Mouse (Mus musculus) G1E (cell line): ENCODE data around the gene Wdr13. TPM values are rescaled to one million over a fixed set of nuclear protein-coding genes. Genes with fewer than 3 reads are reported as not detected.

Experiments used
- ATAC-seq: 2 replicates; pipeline ENCODE4 v1.8.0; 2016; ENCODE audit warnings: mild to moderate bottlenecking; ENCODE audit not compliant: insufficient number of reproducible peaks, poor library complexity, low FRiP score, severe bottlenecking; ENCODE audit errors: extremely low read depth
- DNase-seq: peaks from one replicate; pipeline ENCODE4 v3.0.0; 2012; ENCODE audit warnings: low spot score
- H3K27me3 ChIP-seq: 2 replicates; pipeline ENCODE4 v1.6.1; 2012; ENCODE audit warnings: mild to moderate bottlenecking, low read length, inconsistent platforms; ENCODE audit not compliant: insufficient read depth
- H3K36me3 ChIP-seq: replicated peaks from 2 replicates; pipeline ENCODE3; 2012; ENCODE audit warnings: mild to moderate bottlenecking, inconsistent platforms
- H3K4me1 ChIP-seq: 2 replicates; pipeline ENCODE4 v1.6.1; 2012; ENCODE audit warnings: low read depth, low read length, inconsistent platforms, mixed read lengths; ENCODE audit not compliant: insufficient read depth
- H3K4me3 ChIP-seq: 2 replicates; pipeline ENCODE4 v1.5.1; 2012; ENCODE audit warnings: low read depth, mild to moderate bottlenecking, inconsistent platforms, low read length, moderate library complexity, mixed read lengths
- H3K9me3 ChIP-seq: replicated peaks from 2 replicates; pipeline ENCODE4 v1.6.1; 2012; ENCODE audit warnings: inconsistent platforms
- CTCF ChIP-seq: IDR thresholded peaks from 2 replicates; pipeline ENCODE4 v1.5.1; 2012; ENCODE audit warnings: low read depth, low read length, inconsistent platforms, mixed read lengths
- GATA1 ChIP-seq: IDR thresholded peaks from 2 replicates; pipeline ENCODE4 v1.6.1; 2012; ENCODE audit warnings: borderline replicate concordance, low read length, inconsistent platforms, mixed read lengths
- GATA2 ChIP-seq: IDR thresholded peaks from 2 replicates; pipeline ENCODE4 v1.6.1; 2012; ENCODE audit warnings: low read depth, low read length, inconsistent platforms, borderline replicate concordance
- POLR2AphosphoS5 ChIP-seq: IDR thresholded peaks from 2 replicates; pipeline ENCODE4 v1.6.1; 2012; ENCODE audit warnings: low read depth, low read length, inconsistent platforms; ENCODE audit not compliant: insufficient replicate concordance
- TAL1 ChIP-seq: conservative IDR thresholded peaks from 2 replicates; pipeline ENCODE4 v1.6.1; 2012; ENCODE audit warnings: low read depth, low read length, inconsistent platforms, mixed read lengths
- polyA plus RNA-seq: library from polyadenylated mRNA; stranded (reverse); fragments of >175 nt; gene quantifications from 2 replicates; pipeline ENCODE4 v1.2.3, GENCODE M21; 2012
- total RNA-seq, 2 experiments: library from RNA; stranded (forward) in 1 of 2; stranded (reverse) in 1 of 2; fragments of 200-1000 nt in 1 of 2; fragments of >200 nt in 1 of 2; fragmentation: Nextera tagmentation in 1 of 2; gene quantifications; 2 replicates each; pipeline ENCODE4 v1.2.3; 2014 to 2017

Wdr13 gene
- total and polyA plus RNA-seq, 3 experiments: 22.2 to 34.3 (median 24.6) TPM

DNA sequence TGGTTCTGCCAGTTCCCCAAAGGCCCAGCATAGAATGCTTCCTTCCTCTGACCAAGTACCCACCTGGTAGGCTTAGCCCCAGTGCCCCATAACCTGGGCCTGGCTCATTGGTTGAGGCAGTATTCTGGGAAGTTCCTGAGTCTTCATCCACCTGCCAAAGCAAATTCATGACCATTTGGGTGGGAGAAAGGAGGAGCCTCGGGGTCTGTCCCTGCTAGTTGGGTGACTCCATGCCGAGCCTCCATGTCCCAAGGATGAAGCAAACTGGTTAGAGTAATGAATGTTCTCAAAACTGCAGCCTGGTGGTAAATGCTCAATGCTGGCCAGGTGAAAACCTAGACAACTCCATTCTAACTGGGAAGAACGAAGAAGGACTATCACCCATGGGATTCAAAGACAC, 8.4 kb upstream of the Wdr13 start:
- DNase-seq (no peak), ATAC-seq (no peak)
- Histone ChIP-seq H3K27me3 (no peaks in the 10 kb centered on the region), H3K4me3 (no peak overlapping the region; the same call in 1 of the 2 replicates), H3K4me1 (peaks cover 21% of the 10 kb centered on the region), H3K36me3 (peaks cover 66% of the 10 kb centered on the region), H3K9me3 (no peaks in the 10 kb centered on the region)
- TF ChIP-seq GATA1 (no peak), GATA2 (no peak), POLR2AphosphoS5 (no peak), TAL1 (no peak), CTCF (no peak)

DNA sequence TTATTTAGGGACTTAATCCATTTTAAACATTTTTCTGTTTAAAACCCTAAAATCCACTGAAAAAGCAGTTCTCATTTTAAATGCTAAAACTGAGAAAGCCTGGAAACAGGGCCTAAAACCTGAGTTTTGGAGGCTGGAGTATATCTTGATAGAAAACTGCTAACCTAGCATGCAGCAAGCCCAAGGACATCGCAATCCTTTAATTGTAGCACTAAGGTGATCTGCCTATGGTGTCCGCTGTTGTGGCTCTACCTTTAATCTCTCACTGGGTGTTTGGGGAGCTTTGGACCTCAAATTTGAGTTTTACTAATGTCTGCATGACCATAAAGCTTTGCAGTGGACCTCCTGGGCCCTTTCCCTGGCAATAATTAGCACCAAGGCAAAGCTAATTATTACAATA, 7.8 kb upstream of the Wdr13 start:
- H3K36me3 ChIP-seq: peaks cover 66% of the 10 kb centered on the region
- H3K27me3 ChIP-seq: no peaks in the 10 kb centered on the region
- TF ChIP-seq POLR2AphosphoS5 (no peak), CTCF (no peak), GATA1 (no peak), GATA2 (no peak), TAL1 (no peak)
- DNase-seq (no peak), ATAC-seq (no peak)
- H3K4me1 ChIP-seq: peaks cover 21% of the 10 kb centered on the region
- no peak overlapping the region for H3K4me3 ChIP-seq
- no peaks in the 10 kb centered on the region for H3K9me3 ChIP-seq

DNA sequence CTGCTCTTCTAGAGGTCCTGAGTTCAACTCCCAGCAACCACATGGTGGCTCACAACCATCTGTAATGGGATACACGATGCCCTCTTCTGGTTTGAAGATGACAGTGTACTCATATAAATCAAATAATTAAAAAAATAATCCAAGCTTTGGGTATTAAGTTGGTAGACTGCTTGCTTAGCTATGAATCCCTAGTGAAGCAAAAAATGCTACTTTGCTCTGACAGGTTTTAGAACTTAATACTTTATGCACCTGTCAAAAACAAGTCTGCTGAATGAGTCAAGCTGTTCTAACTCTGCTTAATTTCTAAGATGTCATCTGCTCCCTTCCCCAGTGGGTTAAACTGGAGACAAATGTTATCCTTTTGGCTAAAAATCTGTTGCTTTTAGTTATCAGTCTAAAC, 6.8 kb upstream of the Wdr13 start:
- Histone ChIP-seq H3K4me3 (no peak overlapping the region), H3K36me3 (peaks cover 62% of the 10 kb centered on the region), H3K4me1 (peaks cover 21% of the 10 kb centered on the region), H3K9me3 (no peaks in the 10 kb centered on the region), H3K27me3 (no peaks in the 10 kb centered on the region)
- ATAC-seq (no peak; the same call in 1 of the 2 replicates), DNase-seq (no peak)
- TF ChIP-seq POLR2AphosphoS5: 0 out of 2 replicates have a peak, but pooled peaks have one; percentile 57
- TF ChIP-seq GATA2: no peak

DNA sequence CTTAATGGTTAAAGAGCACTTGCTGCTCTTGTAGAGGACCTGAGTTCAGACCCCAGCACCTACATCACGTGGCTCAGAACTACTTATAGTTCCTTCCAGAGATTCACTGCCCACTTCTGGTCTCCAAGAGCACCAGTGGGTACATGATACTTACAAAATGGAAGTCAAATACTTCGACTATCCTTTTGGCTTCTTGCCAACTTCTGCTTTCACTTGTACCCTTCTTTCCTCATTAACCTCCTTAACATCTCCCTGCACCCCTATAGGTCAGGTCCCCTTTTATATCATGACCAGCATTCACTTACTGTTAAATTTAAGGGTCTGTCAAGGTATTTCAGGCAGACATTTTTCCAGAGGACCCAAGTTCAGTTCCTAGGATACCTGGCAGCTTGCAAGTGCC, 3.2 kb upstream of the Wdr13 start:
- TF ChIP-seq CTCF (no peak), GATA1 (no peak), GATA2 (no peak), TAL1 (no peak), POLR2AphosphoS5 (no peak; the same call in 1 of the 2 replicates)
- Histone ChIP-seq H3K9me3 (no peaks in the 10 kb centered on the region), H3K27me3 (no peaks in the 10 kb centered on the region), H3K36me3 (peaks cover 40% of the 10 kb centered on the region), H3K4me3 (no peak overlapping the region), H3K4me1 (peaks cover 18% of the 10 kb centered on the region)
- DNase-seq: no peak
- no peak for ATAC-seq

DNA sequence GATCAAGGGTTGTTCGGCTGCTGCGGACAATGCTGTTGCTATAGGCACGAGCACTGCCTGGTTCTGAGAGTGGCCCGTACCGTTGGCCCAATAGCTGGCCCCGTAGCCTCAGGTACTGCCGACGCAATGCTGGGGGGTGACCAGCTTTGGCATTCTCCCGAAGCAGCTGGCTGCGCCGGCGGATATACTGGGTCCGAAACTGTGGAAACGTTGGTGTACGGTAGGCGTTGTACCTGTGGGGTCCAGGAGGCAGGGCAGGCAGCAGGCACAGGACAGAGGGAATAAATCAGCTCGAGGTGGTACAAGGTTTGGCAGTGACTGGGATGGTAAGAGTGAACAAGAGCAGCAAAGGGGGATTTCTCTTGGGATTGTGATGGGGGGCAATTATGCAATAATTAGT, 1.3 kb downstream of the Wdr13 start:
- Histone ChIP-seq H3K4me3 (peak overlapping the region; percentile 75), H3K36me3 (peaks cover 48% of the 10 kb centered on the region), H3K4me1 (peaks cover 19% of the 10 kb centered on the region), H3K27me3 (no peaks in the 10 kb centered on the region), H3K9me3 (no peaks in the 10 kb centered on the region)
- TF ChIP-seq POLR2AphosphoS5: no peak
- no peak for TF ChIP-seq GATA2
- no peak for TF ChIP-seq CTCF
- TF ChIP-seq GATA1: no peak
- TF ChIP-seq TAL1: no peak
- ATAC-seq (no peak), DNase-seq (no peak)

DNA sequence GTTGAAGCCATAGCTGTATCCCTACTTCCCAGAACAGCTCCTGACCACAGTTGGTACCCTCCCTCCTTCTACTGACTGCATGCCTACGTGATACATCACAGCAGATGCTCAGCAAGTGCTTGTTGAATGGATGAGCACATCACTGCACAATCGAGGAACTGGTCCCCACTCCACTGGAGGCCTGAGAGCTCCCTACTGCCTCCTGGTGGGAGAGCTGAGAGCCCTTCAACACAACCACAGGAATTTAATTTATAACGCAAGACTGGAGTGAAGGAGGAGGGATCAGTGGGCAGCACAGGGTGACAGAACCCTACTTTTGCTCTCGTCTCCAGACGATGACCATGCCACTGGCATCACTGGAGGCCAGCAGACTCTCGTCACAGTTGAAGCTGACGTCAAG, 7.5 kb downstream of the Wdr13 start:
- ATAC-seq: no peak
- DNase-seq: no peak
- Histone ChIP-seq H3K27me3 (no peaks in the 10 kb centered on the region), H3K36me3 (peaks cover 72% of the 10 kb centered on the region), H3K4me3 (no peak overlapping the region), H3K4me1 (0 out of 2 replicates have a peak, but pooled peaks cover 2% of the 10 kb centered on the region), H3K9me3 (no peaks in the 10 kb centered on the region)
- TF ChIP-seq CTCF: peak; percentile 11; the same call in 1 of the 2 replicates
- TF ChIP-seq POLR2AphosphoS5: no peak

DNA sequence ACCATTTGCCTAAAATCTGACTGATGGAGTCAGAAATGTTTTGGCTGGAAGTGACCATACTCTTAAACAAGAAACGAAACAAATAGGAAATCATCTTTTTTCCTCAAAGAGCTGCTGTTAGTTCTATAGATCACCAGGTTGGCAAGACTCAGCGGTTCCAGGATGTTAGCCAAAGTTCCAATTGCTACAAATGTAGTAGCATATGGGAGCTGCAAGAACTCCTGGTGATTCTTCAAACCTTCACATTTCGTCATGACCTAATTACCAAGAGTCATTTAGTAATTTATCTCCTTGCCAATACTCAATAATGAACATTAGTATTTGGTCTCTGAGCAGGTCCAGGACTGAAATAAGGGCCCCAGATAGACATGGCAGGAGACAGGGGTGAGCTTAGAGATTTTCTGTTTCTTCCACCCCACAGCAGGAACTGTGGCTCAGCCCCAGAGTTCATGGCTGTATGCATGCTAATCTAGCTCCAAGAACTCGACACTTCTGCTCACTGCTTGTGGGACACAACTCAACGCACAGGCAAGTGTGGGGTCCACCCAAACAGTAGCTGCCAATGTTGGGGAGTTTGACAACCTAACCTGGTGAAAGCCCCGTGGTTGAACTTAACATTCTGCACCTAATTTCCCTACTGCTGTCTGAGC, 8.7 kb downstream of the Wdr13 start:
- H3K27me3 ChIP-seq: no peaks in the 10 kb centered on the region
- DNase-seq (no peak), ATAC-seq (no peak)
- H3K4me1 ChIP-seq: 0 out of 2 replicates have a peak, but pooled peaks cover 2% of the 10 kb centered on the region
- TF ChIP-seq GATA2 (no peak), GATA1 (no peak), TAL1 (no peak)
- H3K4me3 ChIP-seq: no peak overlapping the region
- no peaks in the 10 kb centered on the region for H3K9me3 ChIP-seq
- H3K36me3 ChIP-seq: peaks cover 64% of the 10 kb centered on the region
